Mouse (Mus musculus): Measurements from ENCODE around the gene Tmem265. TPM values are rescaled to one million over a fixed set of nuclear protein-coding genes. Genes with fewer than 3 reads are reported as not detected.

Gene Tmem265
- polyA plus RNA-seq, 1 experiment from 2014 or later, result 4.0 TPM

GRCm38 (mm10) chr7:127613501-127613900, 52.3 kb downstream of the Tmem265 start:
- ATAC-seq (ENCODE audit: low read depth), result no peak

GRCm38 (mm10) chr7:127614091-127614490, 52.9 kb downstream of the Tmem265 start:
- ATAC-seq (ENCODE audit: low read depth) (no peak), DNase-seq (no peak)
- Histone ChIP-seq H3K27me3 (0 out of 2 replicates have a peak, but pooled peaks cover 6% of the 10 kb centered on the region), H3K36me3 (peaks cover 34% of the 10 kb centered on the region), H3K4me3 (replicated peaks) (peak overlapping the region; percentile 78), H3K9ac (peak overlapping the region; percentile 87), H3K4me2 (peak overlapping the region; percentile 91), H3K9me3 (replicated peaks) (no peaks in the 10 kb centered on the region), H3K4me1 (replicated peaks) (peaks cover 22% of the 10 kb centered on the region), H3K27ac (peak overlapping the region; percentile 60)
- WGBS (ENCODE audit: insufficient replicate concordance), result 31% methylated on average over 8 of the region's 8 CpGs

More at GRCm38 (mm10) chr7:127613501-127613900, 52.3 kb downstream of the Tmem265 start:
- Histone ChIP-seq H3K36me3 (peaks cover 38% of the 10 kb centered on the region), H3K4me1 (replicated peaks) (peaks cover 22% of the 10 kb centered on the region), H3K4me2 (peak overlapping the region; percentile 91; the same call in 1 of the 2 replicates), H3K4me3 (replicated peaks) (0 out of 2 replicates have a peak overlapping the region, but pooled peaks have one; percentile 78), H3K9me3 (replicated peaks) (no peaks in the 10 kb centered on the region), H3K27me3 (0 out of 2 replicates have a peak, but pooled peaks cover 6% of the 10 kb centered on the region), H3K27ac (no peak overlapping the region), H3K9ac (no peak overlapping the region)
- DNase-seq, result no peak
- 89% methylated on average over 8 of the region's 8 CpGs for WGBS (ENCODE audit: insufficient replicate concordance)

- Histone ChIP-seq H3K9ac (peak overlapping the region; percentile 87), H3K9me3 (replicated peaks) (no peaks in the 10 kb centered on the region), H3K27ac (peak overlapping the region; percentile 60), H3K4me2 (peak overlapping the region; percentile 91), H3K36me3 (peaks cover 34% of the 10 kb centered on the region), H3K4me3 (replicated peaks) (peak overlapping the region; percentile 78), H3K27me3 (0 out of 2 replicates have a peak, but pooled peaks cover 6% of the 10 kb centered on the region), H3K4me1 (replicated peaks) (peaks cover 22% of the 10 kb centered on the region)
- under 1% methylated on average over 33 of the region's 44 CpGs for WGBS (ENCODE audit: insufficient replicate concordance)
- ATAC-seq (ENCODE audit: low read depth) (peak; percentile 73), DNase-seq (peak; percentile 41)
Measured at GRCm38 (mm10) chr7:127614511-127614890, 53.3 kb downstream of the Tmem265 start.

GRCm38 (mm10) chr7:127614891-127615843, 54.0 kb downstream of the Tmem265 start, which contains the start of gene Zfp629:
Gene Zfp629, minus strand, starts transcription at chr7:127615797.
- peaks cover 22% of the 10 kb centered on the region for H3K4me1 ChIP-seq (replicated peaks)
- H3K9ac ChIP-seq, result peak within 1 kb of the TSS; percentile 87
- peak within 1 kb of the TSS; percentile 78 for H3K4me3 ChIP-seq (replicated peaks)
- no peaks in the 10 kb centered on the region for H3K9me3 ChIP-seq (replicated peaks)
- H3K4me2 ChIP-seq, result peak within 1 kb of the TSS; percentile 91
- peak within 1 kb of the TSS; percentile 60 for H3K27ac ChIP-seq
- H3K36me3 ChIP-seq, result peaks cover 28% of the 10 kb centered on the region
- H3K27me3 ChIP-seq, result 0 out of 2 replicates have a peak, but pooled peaks cover 6% of the 10 kb centered on the region
- WGBS (ENCODE audit: insufficient replicate concordance), result under 1% methylated on average over 45 of the region's 50 CpGs
- ATAC-seq (ENCODE audit: low read depth), result peak; percentile 64
- DNase-seq, result peak; percentile 43

GRCm38 (mm10) chr7:127616336-127616735, 55.1 kb downstream of the Tmem265 start:
- Histone ChIP-seq H3K36me3 (peaks cover 16% of the 10 kb centered on the region), H3K9me3 (replicated peaks) (no peaks in the 10 kb centered on the region), H3K4me1 (replicated peaks) (peaks cover 22% of the 10 kb centered on the region), H3K27me3 (0 out of 2 replicates have a peak, but pooled peaks cover 6% of the 10 kb centered on the region), H3K4me2 (no peak overlapping the region), H3K27ac (no peak overlapping the region), H3K9ac (no peak overlapping the region), H3K4me3 (replicated peaks) (no peak overlapping the region)
- WGBS (ENCODE audit: insufficient replicate concordance), result 64% methylated on average over 1 of the region's 1 CpGs
- DNase-seq (no peak), ATAC-seq (ENCODE audit: low read depth) (no peak)

Other genes starting within 250 kb of the Tmem265 start
- gene Zfp768, start 215.8 kb upstream of the Tmem265 start, polyA plus RNA-seq (2015; fragmentation: Nextera tagmentation; extraction: Ambion mirVana), result 3.1 and 3.5 TPM in 2 replicates
- gene Zfp747, start 185.3 kb upstream of the Tmem265 start, polyA plus RNA-seq (2015; fragmentation: Nextera tagmentation; extraction: Ambion mirVana), result 1.7 and 2.1 TPM in 2 replicates
- gene 9130019O22Rik, start 174.2 kb upstream of the Tmem265 start, polyA plus RNA-seq (2015; fragmentation: Nextera tagmentation; extraction: Ambion mirVana), result 1.3 and 1.4 TPM in 2 replicates
- 1.3 and 1.4 TPM in 2 replicates for gene E430018J23Rik, start 167.8 kb upstream of the Tmem265 start, polyA plus RNA-seq (2015; fragmentation: Nextera tagmentation; extraction: Ambion mirVana)
- gene Zfp764, start 154.6 kb upstream of the Tmem265 start, polyA plus RNA-seq (2015; fragmentation: Nextera tagmentation; extraction: Ambion mirVana), result 1.1 and 1.8 TPM in 2 replicates
- gene Zfp688, start 139.3 kb upstream of the Tmem265 start, polyA plus RNA-seq (2015; fragmentation: Nextera tagmentation; extraction: Ambion mirVana), result 9.1 and 10.4 TPM in 2 replicates
- 2.2 and 2.4 TPM in 2 replicates for gene Zfp689, start 112.2 kb upstream of the Tmem265 start, polyA plus RNA-seq (2015; fragmentation: Nextera tagmentation; extraction: Ambion mirVana)
- gene Prr14, start 101.8 kb upstream of the Tmem265 start, polyA plus RNA-seq (2015; fragmentation: Nextera tagmentation; extraction: Ambion mirVana), result 19.4 and 24.0 TPM in 2 replicates
- gene Fbrs, start 82.2 kb upstream of the Tmem265 start, polyA plus RNA-seq (2015; fragmentation: Nextera tagmentation; extraction: Ambion mirVana), result 3.6 and 3.7 TPM in 2 replicates
- gene Srcap, start 49.4 kb upstream of the Tmem265 start, polyA plus RNA-seq (2015; fragmentation: Nextera tagmentation; extraction: Ambion mirVana), result 12.6 and 14.5 TPM in 2 replicates
- gene Gm42715, start 41.8 kb upstream of the Tmem265 start, polyA plus RNA-seq (2015; fragmentation: Nextera tagmentation; extraction: Ambion mirVana), result 6.1 TPM in 2 replicates
- gene Phkg2, start 11.9 kb downstream of the Tmem265 start, polyA plus RNA-seq (2015; fragmentation: Nextera tagmentation; extraction: Ambion mirVana), result 19.3 and 20.2 TPM in 2 replicates
- gene Ccdc189, start 27.2 kb downstream of the Tmem265 start, polyA plus RNA-seq (2015; fragmentation: Nextera tagmentation; extraction: Ambion mirVana), result 7.3 TPM in 2 replicates
- gene Rnf40, start 27.4 kb downstream of the Tmem265 start, polyA plus RNA-seq (2015; fragmentation: Nextera tagmentation; extraction: Ambion mirVana), result 18.8 and 25.3 TPM in 2 replicates
- 1.6 and 1.8 TPM in 2 replicates for gene Zfp629, start 54.4 kb downstream of the Tmem265 start, polyA plus RNA-seq (2015; fragmentation: Nextera tagmentation; extraction: Ambion mirVana)
- gene Bcl7c, start 147.5 kb downstream of the Tmem265 start, polyA plus RNA-seq (2015; fragmentation: Nextera tagmentation; extraction: Ambion mirVana), result 26.9 and 28.9 TPM in 2 replicates
- 1.8 and 2.2 TPM in 2 replicates for gene Ctf1, start 151.3 kb downstream of the Tmem265 start, polyA plus RNA-seq (2015; fragmentation: Nextera tagmentation; extraction: Ambion mirVana)
- 0.07 and 0.16 TPM in 2 replicates for gene Ctf2, start 170.8 kb downstream of the Tmem265 start, polyA plus RNA-seq (2015; fragmentation: Nextera tagmentation; extraction: Ambion mirVana)
- 3.1 and 3.3 TPM in 2 replicates for gene Fbxl19, start 183.2 kb downstream of the Tmem265 start, polyA plus RNA-seq (2015; fragmentation: Nextera tagmentation; extraction: Ambion mirVana)
- gene Orai3, start 208.4 kb downstream of the Tmem265 start, polyA plus RNA-seq (2015; fragmentation: Nextera tagmentation; extraction: Ambion mirVana), result 11.2 and 11.4 TPM in 2 replicates
- gene Setd1a, start 215.3 kb downstream of the Tmem265 start, polyA plus RNA-seq (2015; fragmentation: Nextera tagmentation; extraction: Ambion mirVana), result 8.4 and 9.0 TPM in 2 replicates
- gene Gm49388, start 224.2 kb downstream of the Tmem265 start, polyA plus RNA-seq (2015; fragmentation: Nextera tagmentation; extraction: Ambion mirVana), result not detected in 2 replicates
- gene Hsd3b7, start 239.2 kb downstream of the Tmem265 start, polyA plus RNA-seq (2015; fragmentation: Nextera tagmentation; extraction: Ambion mirVana), result 37.8 and 39.3 TPM in 2 replicates

All from liver, embryonic 13.5 days (tissue).